Mouse (Mus musculus): ENCODE measurements around the gene Fam98a. TPM values are rescaled to one million over a fixed set of nuclear protein-coding genes. Genes with fewer than 3 reads are reported as not detected.

The Fam98a gene
- polyA plus RNA-seq (2012; rRNA removed) = 13.2 and 14.7 TPM in 2 replicates

GRCm38 (mm10) chr17:75551512-75552400 is at the start of gene Fam98a:
Gene Fam98a, minus strand, starts transcription at chr17:75551946.

Other genes with a start within 250 kb of the Fam98a start
- 2.7 and 2.9 TPM in 2 replicates for gene Rasgrp3, start 116.0 kb downstream of the Fam98a start, polyA plus RNA-seq (2012; rRNA removed)